Mouse (Mus musculus) erythroblast, adult 5-6 weeks (primary cell): ENCODE data around the gene Hivep3. TPM values are rescaled to one million over a fixed set of nuclear protein-coding genes. Genes with fewer than 3 reads are reported as not detected.
A peak's percentile ranks its signal among the peaks of the same experiment; 100 is the strongest.

Experiments used
- ATAC-seq: replicated peaks from 2 replicates; pipeline ENCODE4 v1.8.0; 2016; ENCODE audit warnings: moderate number of reproducible peaks, mild to moderate bottlenecking, moderate TSS enrichment, inconsistent platforms; ENCODE audit not compliant: poor library complexity, low FRiP score, severe bottlenecking
- total RNA-seq, 2 experiments: library from RNA; stranded (forward) in 1 of 2; stranded (reverse) in 1 of 2; fragments of 150-400 nt in 1 of 2; fragments of 200-764, 138-1000 nt in 1 of 2; gene quantifications; 2 replicates each; pipeline versions ENCODE4 v1.2.3 to v1.2.4; 2015 to 2017; ENCODE audit warnings: low replicate concordance in 2 of 2

The Hivep3 gene
- total RNA-seq (2015; ENCODE audit: low replicate concordance) (under 0.01 and 2.3 TPM in 2 replicates), total RNA-seq (2017; ENCODE audit: low replicate concordance) (0.51 TPM in 1 of 2 replicates, not detected in the other)

- ATAC-seq, result peak; percentile 90
These were observed at the start of gene Hivep3 for GRCm38 (mm10) chr4:119733184-119733880. TSS of gene Hivep3 (plus strand) at chr4:119733784.

GRCm38 (mm10) chr4:119685746-119686145 lies 47.8 kb upstream of the Hivep3 start:
- ATAC-seq, result no peak

DNA sequence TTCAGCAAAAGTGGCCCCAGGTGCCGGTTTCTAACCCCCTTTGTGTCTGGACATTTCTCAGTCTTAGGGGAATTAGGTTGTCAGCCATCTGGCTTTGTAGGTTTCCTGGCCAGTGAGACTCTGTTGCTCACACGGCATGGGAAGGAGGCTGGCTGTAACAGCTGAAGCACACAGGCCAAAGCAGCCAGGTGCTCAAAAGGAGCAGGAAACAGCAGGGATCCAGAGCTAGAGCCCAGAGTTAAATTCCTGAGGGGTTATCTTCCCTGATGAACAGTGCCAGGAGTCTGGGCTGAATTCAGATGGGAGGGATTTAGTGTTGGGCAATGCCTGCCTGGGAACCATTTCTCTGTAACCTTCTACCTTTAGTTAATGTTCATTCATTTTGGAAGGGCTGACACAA lies 35.2 kb upstream of the Hivep3 start:
- no peak for ATAC-seq

DNA sequence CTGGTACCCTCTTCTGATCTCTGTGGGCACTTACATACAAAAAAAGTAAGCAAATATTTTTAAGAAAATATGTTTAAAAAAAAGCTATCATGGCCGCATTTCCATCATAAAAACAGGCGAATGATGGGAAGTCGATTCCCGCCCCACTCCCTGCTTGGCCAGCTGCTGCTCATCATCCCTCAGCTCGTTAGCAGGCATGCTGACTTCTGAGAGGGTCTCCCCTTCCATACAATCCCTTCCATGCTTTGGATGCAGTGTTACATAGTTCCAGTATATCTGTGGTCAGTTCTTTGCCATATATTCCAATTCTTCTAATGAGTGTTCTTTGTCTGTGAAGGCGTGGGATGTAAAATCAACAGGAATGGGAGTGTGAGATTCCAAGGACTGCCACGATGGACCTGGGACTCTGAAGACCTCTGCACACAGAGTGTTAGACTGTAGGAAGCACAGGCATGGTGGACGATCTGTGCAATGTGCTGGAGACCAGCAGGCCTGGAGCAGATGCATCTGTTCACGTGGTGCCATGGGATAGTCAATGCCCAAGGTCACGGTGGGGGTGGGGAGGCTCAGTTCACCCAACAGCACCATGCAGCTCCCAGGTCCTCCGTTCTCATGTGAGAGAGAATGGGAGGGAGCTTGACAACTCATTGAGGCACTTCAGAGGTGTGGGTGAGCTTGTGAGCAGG lies 32.2 kb upstream of the Hivep3 start:
- ATAC-seq, result no peak

DNA sequence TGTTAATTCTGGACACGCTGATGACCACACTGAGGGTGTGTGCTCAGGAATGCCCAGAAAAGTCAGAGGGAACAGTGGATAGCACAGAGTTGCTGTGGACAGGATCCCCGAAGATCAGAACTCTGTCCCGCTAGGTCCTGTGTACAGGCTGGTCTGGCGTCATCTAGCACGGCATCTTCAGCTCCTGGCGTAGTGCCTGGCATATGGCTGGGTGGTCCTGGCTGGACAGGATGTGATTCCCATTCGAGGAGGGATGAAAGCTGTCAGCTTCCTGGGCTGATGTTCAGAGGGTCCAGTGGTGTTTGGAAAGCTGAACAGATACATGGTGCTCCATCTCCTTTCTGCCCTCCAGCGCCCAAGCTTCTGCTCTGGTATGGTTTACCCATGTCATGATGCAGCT lies 29.6 kb upstream of the Hivep3 start:
- ATAC-seq, result no peak

- no peak for ATAC-seq
These were observed 26.3 kb upstream of the Hivep3 start for GRCm38 (mm10) chr4:119707326-119707725.

DNA sequence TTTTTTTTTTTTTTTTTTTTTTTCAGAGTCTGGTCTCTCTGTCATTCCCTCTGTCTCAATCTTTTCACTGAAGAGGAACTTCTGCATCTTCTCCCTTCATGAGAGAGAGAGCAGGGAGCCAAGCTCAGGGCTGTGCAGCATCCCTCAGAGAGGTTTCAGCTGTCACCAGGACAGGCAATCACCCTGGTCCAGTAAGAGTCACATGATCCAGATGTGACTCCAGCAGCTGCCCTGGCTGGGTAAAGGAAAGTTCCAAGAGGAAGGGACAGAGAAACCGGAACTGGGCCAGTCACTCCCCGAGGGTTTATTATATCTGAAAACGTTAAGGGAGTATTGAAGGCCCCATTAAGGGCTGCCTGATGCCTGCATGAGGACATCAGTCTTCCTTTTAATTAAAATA lies 25.8 kb upstream of the Hivep3 start:
- ATAC-seq, result no peak

DNA sequence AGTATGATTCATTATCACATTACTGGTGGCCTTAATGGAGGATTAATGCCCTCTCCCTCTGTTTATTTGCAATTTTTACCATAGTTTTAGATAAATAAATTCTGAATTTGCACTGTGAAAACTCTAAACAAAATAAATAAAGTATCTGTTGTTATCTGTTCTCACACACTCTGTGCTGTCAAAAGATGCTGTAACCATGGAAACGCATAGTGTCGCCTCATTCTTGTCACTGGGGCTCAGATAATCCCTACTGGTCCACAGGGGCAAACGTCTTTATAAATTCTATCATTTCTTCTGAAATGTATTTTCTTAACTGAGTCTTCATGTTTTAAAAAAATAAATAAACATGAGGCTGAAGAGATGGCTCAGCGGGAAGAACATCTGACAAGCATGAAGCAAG lies 23.4 kb upstream of the Hivep3 start:
- ATAC-seq, result no peak

DNA sequence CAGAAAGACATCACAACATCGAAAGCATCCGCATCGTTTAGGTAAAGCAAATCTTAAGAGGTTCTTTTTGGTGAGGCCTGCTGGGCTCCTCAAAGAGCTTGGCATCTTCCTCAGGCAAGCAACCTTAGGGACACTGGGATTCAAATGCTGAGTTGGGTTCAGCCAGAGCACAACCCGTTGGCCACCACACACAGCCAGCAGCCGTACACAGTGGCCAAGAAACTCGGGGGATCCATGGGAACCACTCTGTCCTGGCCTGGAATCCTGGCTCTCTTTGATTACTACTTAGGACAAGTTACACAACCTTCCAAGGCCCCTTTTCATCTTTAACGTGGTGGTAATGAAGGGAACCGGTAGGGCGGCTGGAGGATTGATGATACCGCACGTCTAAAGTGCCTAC lies 16.1 kb upstream of the Hivep3 start:
- no peak for ATAC-seq

- no peak for ATAC-seq
These were observed 12.1 kb upstream of the Hivep3 start for GRCm38 (mm10) chr4:119721531-119721930.

- no peak for ATAC-seq
These were observed 7.5 kb upstream of the Hivep3 start for GRCm38 (mm10) chr4:119726074-119726473.

DNA sequence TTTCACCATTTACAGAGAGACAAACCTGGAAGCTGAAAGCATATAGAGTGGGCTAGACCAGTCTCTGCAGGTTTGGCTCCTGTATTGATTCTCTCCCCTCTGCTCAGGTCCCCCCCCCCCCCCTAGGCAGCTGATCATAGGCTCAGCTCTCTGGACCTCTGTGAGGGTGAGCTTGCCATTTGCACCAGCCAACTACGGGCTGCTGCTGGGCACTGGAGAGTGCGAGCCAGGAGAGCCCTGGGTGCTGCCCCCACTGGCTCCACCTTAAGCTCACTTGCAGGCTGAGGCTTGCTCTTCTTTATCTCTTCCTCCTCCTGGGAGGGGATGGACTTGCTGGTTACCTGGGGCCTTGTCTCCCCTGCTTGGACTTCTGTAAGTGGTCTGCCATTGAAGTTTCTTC lies 5.7 kb upstream of the Hivep3 start:
- ATAC-seq, result no peak

- no peak for ATAC-seq
These were observed 358 bp downstream of the Hivep3 start for GRCm38 (mm10) chr4:119733942-119734341.

GRCm38 (mm10) chr4:119734352-119734751 lies 768 bp downstream of the Hivep3 start:
- no peak for ATAC-seq

- ATAC-seq, result no peak
These were observed 5.1 kb downstream of the Hivep3 start for GRCm38 (mm10) chr4:119738641-119739040.

- ATAC-seq, result no peak
These were observed 5.9 kb downstream of the Hivep3 start for GRCm38 (mm10) chr4:119739301-119740062.

DNA sequence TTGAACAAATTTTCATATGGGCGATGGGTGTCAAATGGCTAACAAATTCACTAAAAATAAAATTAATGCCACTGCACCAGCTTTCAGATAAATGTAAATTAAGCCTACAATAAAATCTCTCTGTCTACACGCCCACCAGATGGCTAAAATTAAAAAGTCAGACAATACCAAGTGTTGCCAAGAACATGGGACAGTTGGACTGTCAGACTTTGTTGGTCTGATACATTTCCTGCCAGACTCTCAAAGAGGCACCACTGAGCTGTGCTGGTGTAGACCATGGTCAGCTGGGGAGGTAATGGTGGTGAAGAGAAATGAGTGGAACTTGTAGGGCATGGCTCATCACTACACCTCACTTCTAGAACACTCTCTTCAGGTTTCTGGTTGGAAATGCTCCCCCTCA lies 14.8 kb downstream of the Hivep3 start:
- ATAC-seq, result no peak

DNA sequence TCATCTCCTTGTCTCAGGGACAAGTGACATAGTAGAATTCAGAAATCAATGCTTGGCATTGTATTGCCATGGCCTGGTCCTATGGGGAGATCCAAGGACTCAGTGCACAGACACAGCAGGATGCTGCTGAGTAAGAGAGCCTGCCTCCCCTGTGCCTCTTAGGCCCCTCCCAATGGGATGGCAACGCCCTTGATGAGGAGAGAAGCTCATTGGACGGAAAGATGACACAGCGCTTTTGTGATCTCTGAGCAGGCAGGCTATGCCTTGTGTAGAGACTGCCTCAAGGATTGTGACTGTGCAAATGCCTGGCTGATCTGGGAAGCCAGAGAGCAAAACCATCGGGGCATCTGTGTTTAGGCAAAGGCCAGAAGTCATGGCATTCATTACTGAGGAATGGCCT lies 16.6 kb downstream of the Hivep3 start:
- ATAC-seq, result no peak

GRCm38 (mm10) chr4:119750681-119751211 lies 17.2 kb downstream of the Hivep3 start:
- ATAC-seq, result no peak

GRCm38 (mm10) chr4:119751408-119752006 lies 17.9 kb downstream of the Hivep3 start:
- no peak for ATAC-seq
